Mouse (Mus musculus) embryonic facial prominence, embryonic 11.5 days (tissue): ENCODE measurements at regions not wholly inside any gene's neighbourhood (a gene's known extent, or its start where the extent isn't known, plus 50 kb on each side); places are given as distances from the start of the nearest gene placed in this dataset.

Source experiments
- ATAC-seq: fragments of 200-750 bp; cut with Nextera tagmentation; replicated peaks from 2 replicates; pipeline ENCODE4 v1.8.0; 2017; ENCODE audit warnings: low read depth; ENCODE audit not compliant: insufficient number of reproducible peaks, low FRiP score, low TSS enrichment
- DNase-seq: peaks from one replicate; pipeline ENCODE4 v3.0.0-alpha.2; 2015; ENCODE audit warnings: low spot score
- H3K27ac ChIP-seq: fragments of 300-500 bp; sonication (generic); replicated peaks from 2 replicates; pipeline ENCODE4 v1.5.1; 2014; ENCODE audit warnings: mild to moderate bottlenecking, low read depth, low read length, control low read depth
- H3K27me3 ChIP-seq: fragments of 300-500 bp; sonication (generic); 2 replicates; pipeline ENCODE4 v1.6.1; 2014; ENCODE audit warnings: mild to moderate bottlenecking, low read length, moderate library complexity, mixed read lengths; ENCODE audit not compliant: control insufficient read depth, insufficient read depth
- H3K36me3 ChIP-seq: fragments of 300-500 bp; sonication (generic); replicated peaks from 2 replicates; pipeline ENCODE4 v1.6.1; 2014; ENCODE audit warnings: low read depth, mild to moderate bottlenecking, low read length, moderate library complexity, mixed read lengths; ENCODE audit not compliant: control insufficient read depth, insufficient read depth
- H3K4me1 ChIP-seq: fragments of 300-500 bp; sonication (generic); 2 replicates; pipeline ENCODE4 v1.6.1; 2014; ENCODE audit warnings: low read length, mixed read lengths; ENCODE audit not compliant: control insufficient read depth, insufficient read depth
- H3K4me2 ChIP-seq: fragments of 300-500 bp; sonication (generic); 2 replicates; pipeline ENCODE4 v1.6.1; 2014; ENCODE audit warnings: low read depth, mild to moderate bottlenecking, control low read depth, low read length, moderate library complexity
- H3K4me3 ChIP-seq: fragments of 300-500 bp; sonication (generic); 2 replicates; pipeline ENCODE4 v1.5.1; 2014; ENCODE audit warnings: low read depth, low read length, control low read depth
- H3K9ac ChIP-seq: fragments of 300-500 bp; sonication (generic); replicated peaks from 2 replicates; pipeline ENCODE4 v1.6.1; 2014; ENCODE audit warnings: mild to moderate bottlenecking, control low read depth, low read length
- H3K9me3 ChIP-seq: fragments of 300-500 bp; sonication (generic); replicated peaks from 2 replicates; pipeline ENCODE4 v1.6.1; 2016; ENCODE audit warnings: mild to moderate bottlenecking, low read length, inconsistent platforms, mixed read lengths; ENCODE audit not compliant: control insufficient read depth
- WGBS: fragments of 180-500 bp; shearing (Covaris S2); extraction: QIAGEN DNeasy Blood & Tissue Kit; methylation state at CpG from one replicate; pipeline ENCODE4 v1.1.7; 2014; 5-methylcytosine and 5-hydroxymethylcytosine counted together

DNA sequence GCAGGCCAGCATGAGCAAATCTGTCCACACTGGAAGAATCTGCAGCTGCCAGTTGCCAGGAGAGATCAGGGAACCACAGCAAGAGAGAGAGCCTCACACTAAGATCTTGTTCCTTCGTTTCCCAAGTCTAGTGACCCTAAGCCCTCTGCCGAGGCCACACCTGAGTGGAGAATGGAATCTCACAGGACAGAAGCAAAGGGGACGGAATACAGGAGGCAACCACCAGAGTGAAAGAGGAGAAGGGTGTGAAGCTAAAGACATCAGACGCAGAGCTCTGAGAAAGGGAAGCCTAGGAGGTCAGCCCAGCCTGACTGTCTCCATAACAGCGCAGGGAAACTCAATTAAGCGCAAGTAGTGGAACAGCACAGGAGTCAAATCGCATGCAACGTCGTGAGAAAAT lies 75.0 kb downstream of the Suds3 start:
- H3K9ac ChIP-seq = no peak overlapping the region
- no peak overlapping the region for H3K4me2 ChIP-seq
- H3K27me3 ChIP-seq = no peaks in the 10 kb centered on the region
- H3K36me3 ChIP-seq = no peaks in the 10 kb centered on the region
- H3K27ac ChIP-seq = no peak overlapping the region
- DNase-seq = no peak
- no peak overlapping the region for H3K4me3 ChIP-seq
- no peaks in the 10 kb centered on the region for H3K9me3 ChIP-seq
- no peak for ATAC-seq
- H3K4me1 ChIP-seq = no peaks in the 10 kb centered on the region
- 71% methylated on average over 9 of the region's 9 CpGs for WGBS

- Histone ChIP-seq H3K36me3 (no peaks in the 10 kb centered on the region), H3K9me3 (no peaks in the 10 kb centered on the region), H3K4me2 (no peak overlapping the region), H3K9ac (no peak overlapping the region), H3K4me3 (no peak overlapping the region), H3K27me3 (no peaks in the 10 kb centered on the region), H3K4me1 (no peaks in the 10 kb centered on the region), H3K27ac (no peak overlapping the region)
- ATAC-seq (no peak), DNase-seq (peak; percentile 62)
- 22% methylated on average over 3 of the region's 3 CpGs for WGBS
These were observed 78.7 kb downstream of the Suds3 start for GRCm38 (mm10) chr5:117037261-117037660.

- DNase-seq = no peak
- Histone ChIP-seq H3K27ac (no peak overlapping the region), H3K27me3 (no peaks in the 10 kb centered on the region), H3K9me3 (no peaks in the 10 kb centered on the region), H3K4me1 (no peaks in the 10 kb centered on the region), H3K9ac (no peak overlapping the region), H3K36me3 (no peaks in the 10 kb centered on the region), H3K4me2 (no peak overlapping the region), H3K4me3 (no peak overlapping the region)
- WGBS = 64% methylated on average over 10 of the region's 10 CpGs
- no peak for ATAC-seq
These were observed 83.8 kb downstream of the Suds3 start for GRCm38 (mm10) chr5:117032130-117032529.

DNA sequence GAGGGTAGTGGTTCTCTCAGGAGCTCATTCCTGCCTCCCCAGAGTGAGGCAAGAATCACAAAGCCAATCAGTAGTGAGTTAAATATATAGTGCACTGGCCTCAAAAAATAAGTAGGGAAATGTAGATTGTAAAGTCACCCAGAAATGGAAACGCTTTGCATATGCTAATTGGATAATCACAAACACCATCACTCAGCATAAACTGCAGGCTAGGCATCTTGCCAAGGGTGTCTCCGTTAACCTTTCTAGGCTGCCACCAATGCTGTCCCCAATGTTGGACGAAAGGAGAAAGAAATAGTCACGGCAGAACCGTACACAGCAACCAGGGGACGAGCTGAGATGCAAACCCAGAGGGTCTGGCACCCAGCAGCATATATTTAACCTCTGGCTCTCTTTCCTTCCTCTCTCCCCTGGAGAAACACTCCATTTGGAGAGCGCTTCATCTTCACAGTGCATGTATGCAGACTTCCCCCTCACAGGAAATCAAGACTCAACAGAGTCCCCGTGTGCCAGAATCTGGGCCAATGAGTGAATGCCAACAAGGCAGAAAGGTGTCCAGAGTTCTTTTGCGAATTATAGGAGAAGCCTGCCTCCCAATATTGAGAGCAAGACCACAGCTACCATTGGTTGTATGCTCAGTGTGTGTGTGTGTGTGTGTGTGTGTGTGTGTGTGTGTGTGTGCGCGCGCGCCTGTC lies 90.1 kb downstream of the Suds3 start:
- Histone ChIP-seq H3K4me3 (no peak overlapping the region), H3K27me3 (no peaks in the 10 kb centered on the region), H3K9me3 (no peaks in the 10 kb centered on the region), H3K27ac (no peak overlapping the region), H3K36me3 (no peaks in the 10 kb centered on the region), H3K9ac (no peak overlapping the region), H3K4me2 (no peak overlapping the region), H3K4me1 (no peaks in the 10 kb centered on the region)
- WGBS = 90% methylated on average over 13 of the region's 13 CpGs
- DNase-seq = no peak
- no peak for ATAC-seq

- 88% methylated on average over 6 of the region's 6 CpGs for WGBS
- DNase-seq = no peak
- Histone ChIP-seq H3K9me3 (no peaks in the 10 kb centered on the region), H3K36me3 (no peaks in the 10 kb centered on the region), H3K27me3 (no peaks in the 10 kb centered on the region), H3K4me3 (no peak overlapping the region), H3K27ac (no peak overlapping the region), H3K9ac (no peak overlapping the region), H3K4me2 (no peak overlapping the region), H3K4me1 (no peaks in the 10 kb centered on the region)
- no peak for ATAC-seq
These were observed 97.3 kb downstream of the Suds3 start for GRCm38 (mm10) chr5:117018419-117019150.

GRCm38 (mm10) chr5:117011128-117011527 lies 104.8 kb downstream of the Suds3 start:
- Histone ChIP-seq H3K9ac (no peak overlapping the region), H3K9me3 (no peaks in the 10 kb centered on the region), H3K4me3 (no peak overlapping the region), H3K27ac (no peak overlapping the region), H3K4me2 (no peak overlapping the region), H3K36me3 (no peaks in the 10 kb centered on the region), H3K4me1 (no peaks in the 10 kb centered on the region), H3K27me3 (no peaks in the 10 kb centered on the region)
- ATAC-seq (no peak), DNase-seq (no peak)
- 85% methylated on average over 7 of the region's 7 CpGs for WGBS

DNA sequence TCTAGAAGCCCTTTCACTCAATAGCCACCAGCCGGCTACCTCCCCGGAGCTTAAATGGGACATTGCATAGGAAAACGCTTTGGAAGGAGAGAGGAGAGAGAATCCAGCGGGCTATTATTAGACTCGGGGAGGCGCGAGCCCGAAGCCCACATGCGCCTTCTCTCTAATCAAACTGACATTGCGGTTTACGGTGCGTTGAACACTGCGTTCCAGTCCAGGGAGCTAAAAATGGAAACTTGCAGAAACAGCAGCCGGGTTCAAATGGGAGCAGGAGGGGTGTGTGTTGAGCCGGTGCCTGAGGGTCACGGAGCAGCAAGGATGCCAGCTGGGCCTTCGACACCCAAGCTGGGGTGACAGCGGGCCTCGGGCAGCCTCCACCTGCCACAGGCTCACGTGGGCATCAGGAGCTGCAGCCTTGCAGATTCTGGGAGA lies 115.1 kb downstream of the Suds3 start:
- no peaks in the 10 kb centered on the region for H3K27me3 ChIP-seq
- H3K36me3 ChIP-seq = no peaks in the 10 kb centered on the region
- no peaks in the 10 kb centered on the region for H3K4me1 ChIP-seq
- H3K9ac ChIP-seq = no peak overlapping the region
- no peaks in the 10 kb centered on the region for H3K9me3 ChIP-seq
- H3K4me3 ChIP-seq = no peak overlapping the region
- H3K4me2 ChIP-seq = no peak overlapping the region
- DNase-seq (peak; percentile 5), ATAC-seq (no peak)
- WGBS = 72% methylated on average over 20 of the region's 20 CpGs
- H3K27ac ChIP-seq = no peak overlapping the region

- Histone ChIP-seq H3K9me3 (no peaks in the 10 kb centered on the region), H3K4me1 (no peaks in the 10 kb centered on the region), H3K4me2 (no peak overlapping the region), H3K27ac (no peak overlapping the region), H3K36me3 (no peaks in the 10 kb centered on the region), H3K27me3 (no peaks in the 10 kb centered on the region), H3K4me3 (no peak overlapping the region), H3K9ac (no peak overlapping the region)
- ATAC-seq = no peak
- 79% methylated on average over 5 of the region's 5 CpGs for WGBS
- no peak for DNase-seq
These were observed 121.4 kb downstream of the Suds3 start for GRCm38 (mm10) chr5:116994508-116994907.
